Mouse (Mus musculus) myocyte (in vitro differentiated cells): ENCODE measurements around the gene Zfp53. TPM values are rescaled to one million over a fixed set of nuclear protein-coding genes. Genes with fewer than 3 reads are reported as not detected.

Experiments
- H3K27me3 ChIP-seq: one replicate; pipeline ENCODE4 v1.6.1; 2011; ENCODE audit not compliant: control insufficient read depth, insufficient read depth, insufficient read length
- H3K36me3 ChIP-seq: one replicate; pipeline ENCODE4 v1.6.1; 2011; ENCODE audit not compliant: control insufficient read depth, insufficient read depth
- H3K4me2 ChIP-seq: one replicate; pipeline ENCODE4 v1.6.1; 2011; ENCODE audit warnings: low read depth, control low read depth
- H3K4me3 ChIP-seq: one replicate; pipeline ENCODE4 v1.5.1; 2011; ENCODE audit warnings: mild to moderate bottlenecking, control low read depth, moderate library complexity
- H3K79me2 ChIP-seq: one replicate; pipeline ENCODE4 v1.6.1; 2011; ENCODE audit not compliant: control insufficient read depth, insufficient read depth
- H3ac ChIP-seq: one replicate; pipeline ENCODE4 v1.6.1; 2011; ENCODE audit not compliant: control insufficient read depth, insufficient read length
- CEBPB ChIP-seq: IDR thresholded peaks from 2 replicates; pipeline ENCODE4 v1.6.1; 2011; ENCODE audit warnings: mild to moderate bottlenecking, moderate library complexity; ENCODE audit not compliant: poor library complexity, insufficient read depth, severe bottlenecking
- E2F4 ChIP-seq: IDR thresholded peaks from one replicate; pipeline ENCODE4 v1.6.1; 2011; ENCODE audit warnings: mild to moderate bottlenecking, control low read depth, moderate library complexity; ENCODE audit not compliant: insufficient read depth
- MAX ChIP-seq: IDR thresholded peaks from one replicate; pipeline ENCODE4 v1.6.1; 2011; ENCODE audit warnings: low read depth, mild to moderate bottlenecking, control low read depth
- MYOD1 ChIP-seq, 3 experiments: IDR thresholded peaks; one replicate each; pipeline ENCODE4 v1.6.1; 2011; ENCODE audit warnings: control low read depth in 2 of 3, low read depth in 2 of 3, mild to moderate bottlenecking in 2 of 3, moderate library complexity in 1 of 3; ENCODE audit not compliant: insufficient read length in 2 of 3, control insufficient read depth in 1 of 3
- MYOG ChIP-seq, 3 experiments: IDR thresholded peaks; one replicate each; pipeline ENCODE4 v1.6.1; 2011; ENCODE audit warnings: control low read depth in 2 of 3, low read depth in 2 of 3, mild to moderate bottlenecking in 2 of 3; ENCODE audit not compliant: insufficient read length in 2 of 3, control insufficient read depth in 1 of 3, insufficient read depth in 1 of 3
- POLR2A ChIP-seq: IDR thresholded peaks from one replicate; pipeline ENCODE4 v1.6.1; 2011; ENCODE audit warnings: low read depth, mild to moderate bottlenecking, control low read depth, moderate library complexity; ENCODE audit not compliant: insufficient read length
- POLR2AphosphoS2 ChIP-seq: IDR thresholded peaks from one replicate; pipeline ENCODE4 v1.6.1; 2011; ENCODE audit warnings: low read depth, control low read depth; ENCODE audit not compliant: insufficient read length
- REST ChIP-seq: IDR thresholded peaks from one replicate; pipeline ENCODE4 v1.6.1; 2011; ENCODE audit warnings: mild to moderate bottlenecking, control low read depth, moderate library complexity; ENCODE audit not compliant: insufficient read depth, insufficient read length
- SRF ChIP-seq: IDR thresholded peaks from one replicate; pipeline ENCODE4 v1.6.1; 2011; ENCODE audit warnings: low read depth; ENCODE audit not compliant: control insufficient read depth, insufficient read length
- TCF12 ChIP-seq: IDR thresholded peaks from one replicate; pipeline ENCODE4 v1.6.1; 2011; ENCODE audit warnings: mild to moderate bottlenecking, control low read depth; ENCODE audit not compliant: poor library complexity, insufficient read depth, severe bottlenecking
- TCF3 ChIP-seq: IDR thresholded peaks from one replicate; pipeline ENCODE4 v1.6.1; 2011; ENCODE audit warnings: low read depth, control low read depth; ENCODE audit not compliant: insufficient read length
- USF1 ChIP-seq: IDR thresholded peaks from one replicate; pipeline ENCODE4 v1.6.1; 2011; ENCODE audit warnings: low read depth, mild to moderate bottlenecking, control low read depth, moderate library complexity
- polyA plus RNA-seq: library from polyadenylated mRNA; unstranded; fragments of >200 nt; fragmentation: generic; extraction: Trizol; gene quantifications from one replicate; pipeline ENCODE4 v1.2.1, GENCODE M21; 2012; ENCODE audit warnings: missing spikeins

Gene Zfp53
- 1.5 TPM for polyA plus RNA-seq

- H3K27me3 ChIP-seq: no peaks in the 10 kb centered on the region
- H3K4me3 ChIP-seq: peak within 1 kb of the TSS; percentile 43
- peaks cover 14% of the 10 kb centered on the region for H3K36me3 ChIP-seq
- TF ChIP-seq POLR2A (peak; percentile 61), MYOD1 (IDR thresholded peaks at IDR 0.05; ENCODE audit: control insufficient read depth in 1 of 3, insufficient read length in 2 of 3, low read depth in 2 of 3) (peak in 2 of 3 experiments; percentile 5 to 23), REST (no peak), POLR2AphosphoS2 (peak; percentile 75), MYOG (IDR thresholded peaks at IDR 0.05; ENCODE audit: control insufficient read depth in 1 of 3, insufficient read depth in 1 of 3, insufficient read length in 2 of 3, low read depth in 2 of 3) (no peak)
- peak within 1 kb of the TSS; percentile 4 for H3ac ChIP-seq
- H3K4me2 ChIP-seq: peak within 1 kb of the TSS; percentile 62
- peaks cover 23% of the 10 kb centered on the region for H3K79me2 ChIP-seq
These were observed at the start of gene Zfp53 for GRCm38 (mm10) chr17:21488760-21489499. Gene Zfp53, plus strand, starts transcription at chr17:21488998.

- TF ChIP-seq USF1 (no peak), SRF (no peak), E2F4 (no peak), CEBPB (no peak), REST (no peak)
- Histone ChIP-seq H3K4me3 (peak overlapping the region; percentile 54), H3K4me2 (peak overlapping the region; percentile 100), H3K36me3 (no peaks in the 10 kb centered on the region), H3K79me2 (peaks cover 9% of the 10 kb centered on the region), H3ac (no peak overlapping the region), H3K27me3 (no peaks in the 10 kb centered on the region)
These were observed 39.1 kb upstream of the Zfp53 start for GRCm38 (mm10) chr17:21449669-21450068.

- H3K27me3 ChIP-seq: no peaks in the 10 kb centered on the region
- no peaks in the 10 kb centered on the region for H3K36me3 ChIP-seq
- H3K4me3 ChIP-seq: peak within 1 kb of the TSS; percentile 54
- H3K79me2 ChIP-seq: peaks cover 9% of the 10 kb centered on the region
- TF ChIP-seq REST (no peak), TCF3 (no peak), SRF (no peak), CEBPB (no peak), TCF12 (no peak), MAX (no peak), POLR2A (peak; percentile 74), USF1 (no peak), E2F4 (no peak), POLR2AphosphoS2 (peak; percentile 44), MYOD1 (IDR thresholded peaks at IDR 0.05; ENCODE audit: control insufficient read depth in 1 of 3, insufficient read length in 2 of 3, low read depth in 2 of 3) (peak; percentile 30 to 90 (median 81)), MYOG (IDR thresholded peaks at IDR 0.05; ENCODE audit: control insufficient read depth in 1 of 3, insufficient read depth in 1 of 3, insufficient read length in 2 of 3, low read depth in 2 of 3) (peak; percentile 62 to 91 (median 90))
- H3K4me2 ChIP-seq: peak within 1 kb of the TSS; percentile 100
- no peak within 1 kb of the TSS for H3ac ChIP-seq
These were observed 38.6 kb upstream of the Zfp53 start, which contains the start of gene Zfp51 for GRCm38 (mm10) chr17:21450138-21450704. Gene Zfp51, plus strand, starts transcription at chr17:21450374.

- Histone ChIP-seq H3K4me3 (no peak overlapping the region), H3ac (no peak overlapping the region), H3K79me2 (no peaks in the 10 kb centered on the region), H3K4me2 (no peak overlapping the region), H3K27me3 (no peaks in the 10 kb centered on the region), H3K36me3 (peaks cover 46% of the 10 kb centered on the region)
- no peak for TF ChIP-seq TCF3
- TF ChIP-seq POLR2A: no peak
- no peak for TF ChIP-seq MYOD1 (IDR thresholded peaks at IDR 0.05; ENCODE audit: control insufficient read depth in 1 of 3, insufficient read length in 2 of 3, low read depth in 2 of 3)
- no peak for TF ChIP-seq CEBPB
- TF ChIP-seq POLR2AphosphoS2: no peak
- no peak for TF ChIP-seq MAX
- no peak for TF ChIP-seq E2F4
- TF ChIP-seq USF1: no peak
- TF ChIP-seq REST: no peak
- TF ChIP-seq MYOG (IDR thresholded peaks at IDR 0.05; ENCODE audit: control insufficient read depth in 1 of 3, insufficient read depth in 1 of 3, insufficient read length in 2 of 3, low read depth in 2 of 3): no peak
- no peak for TF ChIP-seq TCF12
These were observed 25.2 kb upstream of the Zfp53 start for GRCm38 (mm10) chr17:21463550-21463949.
